Mouse (Mus musculus) embryonic facial prominence, embryonic 13.5 days (tissue): ENCODE results near the gene Dnah17. TPM values are rescaled to one million over a fixed set of nuclear protein-coding genes. Genes with fewer than 3 reads are reported as not detected.
A peak's percentile ranks its signal among the peaks of the same experiment; 100 is the strongest.

Experiments used
- ATAC-seq: fragments of 200-750 bp; cut with Nextera tagmentation; 2 replicates; pipeline ENCODE4 v1.8.0; 2017; ENCODE audit warnings: low read depth; ENCODE audit not compliant: insufficient number of reproducible peaks, insufficient read depth, low FRiP score, low TSS enrichment
- H3K27ac ChIP-seq: fragments of 300-500 bp; sonication (generic); 2 replicates; pipeline ENCODE4 v1.5.1; 2015; ENCODE audit warnings: moderate library complexity, mild to moderate bottlenecking, inconsistent platforms
- H3K27me3 ChIP-seq: fragments of 300-500 bp; sonication (generic); 2 replicates; pipeline ENCODE4 v1.6.1; 2015; ENCODE audit warnings: mild to moderate bottlenecking, inconsistent platforms
- H3K36me3 ChIP-seq: fragments of 300-500 bp; sonication (generic); 2 replicates; pipeline ENCODE4 v1.6.1; 2015; ENCODE audit warnings: mild to moderate bottlenecking, inconsistent platforms
- H3K4me1 ChIP-seq: fragments of 300-500 bp; sonication (generic); 2 replicates; pipeline ENCODE4 v1.6.1; 2015; ENCODE audit warnings: inconsistent platforms
- H3K4me2 ChIP-seq: fragments of 300-500 bp; sonication (generic); 2 replicates; pipeline ENCODE4 v1.6.1; 2015; ENCODE audit warnings: moderate library complexity, mild to moderate bottlenecking, inconsistent platforms
- H3K4me3 ChIP-seq: fragments of 300-500 bp; sonication (generic); 2 replicates; pipeline ENCODE4 v1.5.1; 2015; ENCODE audit warnings: mild to moderate bottlenecking, inconsistent platforms
- H3K9ac ChIP-seq: fragments of 300-500 bp; sonication (generic); 2 replicates; pipeline ENCODE4 v1.6.1; 2015; ENCODE audit warnings: mild to moderate bottlenecking, inconsistent platforms
- H3K9me3 ChIP-seq: fragments of 300-500 bp; sonication (generic); 2 replicates; pipeline ENCODE4 v1.6.1; 2016; ENCODE audit warnings: inconsistent platforms
- WGBS: fragments of 180-500 bp; shearing (Covaris S2); methylation state at CpG from one replicate; pipeline ENCODE4 v1.1.7; 2015; ENCODE audit warnings: mixed read lengths; 5-methylcytosine and 5-hydroxymethylcytosine counted together
- polyA plus RNA-seq: library from polyadenylated mRNA; unstranded; fragments of >200 nt; fragmentation: Nextera tagmentation; extraction: Ambion mirVana; gene quantifications from 2 replicates; pipeline ENCODE4 v1.2.1, GENCODE M21; 2015

Dnah17 gene
- 0.20 and 0.29 TPM in 2 replicates for polyA plus RNA-seq

DNA sequence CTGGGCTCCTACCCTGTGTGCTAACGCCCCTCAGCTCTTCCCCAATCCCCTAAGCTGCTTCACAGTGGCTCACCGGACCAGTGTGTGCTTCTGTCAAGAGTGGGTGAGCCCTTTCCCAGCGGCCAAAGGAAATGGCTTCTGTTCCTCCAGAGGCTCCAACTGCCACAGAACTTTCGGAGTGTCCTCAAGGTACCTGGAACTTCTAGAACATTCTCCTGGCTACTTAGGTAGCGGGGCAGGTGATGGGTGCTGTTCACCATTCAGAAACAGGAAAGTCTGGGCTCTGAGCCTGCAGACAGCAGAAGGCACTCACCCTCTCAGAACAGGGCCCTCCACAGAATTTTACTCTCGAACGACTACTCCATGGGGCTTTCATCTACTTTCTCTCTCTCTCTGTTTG is at the start of gene Dnah17:
Gene Dnah17 (minus strand): TSS at position 101 of the 400 bp plus-strand sequence.
- Histone ChIP-seq H3K4me2 (no peak within 1 kb of the TSS), H3K27ac (no peak within 1 kb of the TSS), H3K4me3 (no peak within 1 kb of the TSS), H3K9me3 (no peaks in the 10 kb centered on the region), H3K4me1 (peaks cover 10% of the 10 kb centered on the region), H3K9ac (no peak within 1 kb of the TSS), H3K36me3 (no peaks in the 10 kb centered on the region), H3K27me3 (no peaks in the 10 kb centered on the region)
- WGBS = 90% methylated on average over 7 of the region's 7 CpGs
- ATAC-seq = no peak

DNA sequence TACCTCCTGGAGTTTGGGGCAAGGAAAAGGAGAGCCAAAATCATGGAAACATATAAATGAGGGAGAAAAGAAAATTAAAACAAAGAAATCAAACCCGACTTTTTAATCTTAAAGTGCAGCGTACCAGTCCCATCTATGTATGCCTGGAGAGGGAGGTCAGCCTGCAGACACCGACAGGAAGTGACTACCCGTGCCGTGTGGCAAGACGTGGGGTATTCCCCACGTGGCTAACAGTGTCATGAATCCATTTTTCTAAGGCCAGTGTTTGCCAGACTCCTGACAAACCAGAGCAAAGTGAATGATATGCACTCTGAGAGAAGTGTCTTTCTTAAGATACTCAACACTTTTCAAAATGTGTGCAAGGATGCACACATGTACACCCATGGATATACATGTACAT is 49.8 kb upstream of the Dnah17 start:
- peaks cover 89% of the 10 kb centered on the region for H3K36me3 ChIP-seq
- no peak overlapping the region for H3K9ac ChIP-seq
- no peak for ATAC-seq
- no peak overlapping the region for H3K4me3 ChIP-seq
- no peak overlapping the region for H3K27ac ChIP-seq
- WGBS = 84% methylated on average over 7 of the region's 7 CpGs
- H3K9me3 ChIP-seq = no peaks in the 10 kb centered on the region
- no peaks in the 10 kb centered on the region for H3K27me3 ChIP-seq
- H3K4me2 ChIP-seq = no peak overlapping the region
- 0 out of 2 replicates have a peak, but pooled peaks cover 2% of the 10 kb centered on the region for H3K4me1 ChIP-seq

DNA sequence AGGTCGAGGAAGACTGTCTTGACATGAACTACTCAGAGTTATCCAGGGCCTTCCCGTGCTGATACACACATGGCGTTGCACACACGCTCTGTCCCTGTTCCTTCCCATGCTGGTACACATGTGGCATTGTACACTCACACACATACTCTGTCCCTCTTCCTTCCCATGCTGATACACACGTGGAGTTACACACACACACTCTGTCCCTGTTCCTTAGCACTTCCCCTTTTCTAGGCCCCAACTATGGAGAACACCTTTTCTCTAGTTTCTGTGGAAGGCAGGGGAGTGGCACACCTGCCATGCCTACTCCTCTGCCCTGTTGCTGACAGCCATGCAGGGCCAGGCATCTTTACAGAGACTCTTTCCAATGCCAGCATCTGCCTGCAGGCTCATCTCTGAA is 47.8 kb upstream of the Dnah17 start:
- Histone ChIP-seq H3K36me3 (peaks cover 83% of the 10 kb centered on the region), H3K9ac (no peak overlapping the region), H3K27me3 (no peaks in the 10 kb centered on the region), H3K27ac (no peak overlapping the region), H3K4me1 (0 out of 2 replicates have a peak, but pooled peaks cover 2% of the 10 kb centered on the region), H3K4me3 (no peak overlapping the region), H3K4me2 (no peak overlapping the region), H3K9me3 (no peaks in the 10 kb centered on the region)
- WGBS = 91% methylated on average over 5 of the region's 5 CpGs
- ATAC-seq = no peak

DNA sequence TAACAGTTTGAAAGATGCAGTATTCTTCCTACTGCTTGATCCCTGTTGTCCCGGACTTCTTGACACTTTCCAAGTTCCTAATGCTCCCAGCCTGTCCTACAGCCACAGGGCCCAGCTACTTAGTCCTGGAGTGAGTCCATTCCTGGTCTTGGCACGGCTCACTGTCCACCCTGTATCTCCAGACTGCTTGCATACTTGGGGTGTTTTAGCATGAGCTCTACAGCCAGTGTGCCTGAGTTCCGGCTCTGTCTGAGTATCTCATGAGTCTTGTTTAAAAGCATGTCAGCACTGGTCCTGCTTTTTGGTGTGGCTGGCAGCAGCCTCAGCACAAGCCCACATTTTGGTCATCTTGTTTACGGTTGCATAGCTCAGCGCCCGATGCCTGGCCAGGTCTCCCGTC is 44.3 kb upstream of the Dnah17 start:
- Histone ChIP-seq H3K27me3 (no peaks in the 10 kb centered on the region), H3K4me1 (0 out of 2 replicates have a peak, but pooled peaks cover 2% of the 10 kb centered on the region), H3K4me2 (no peak overlapping the region), H3K9me3 (no peaks in the 10 kb centered on the region), H3K4me3 (no peak overlapping the region), H3K27ac (no peak overlapping the region), H3K9ac (no peak overlapping the region), H3K36me3 (peaks cover 62% of the 10 kb centered on the region)
- ATAC-seq = no peak
- whole genome bisulfite sequencing = 83% methylated on average over 7 of the region's 7 CpGs

DNA sequence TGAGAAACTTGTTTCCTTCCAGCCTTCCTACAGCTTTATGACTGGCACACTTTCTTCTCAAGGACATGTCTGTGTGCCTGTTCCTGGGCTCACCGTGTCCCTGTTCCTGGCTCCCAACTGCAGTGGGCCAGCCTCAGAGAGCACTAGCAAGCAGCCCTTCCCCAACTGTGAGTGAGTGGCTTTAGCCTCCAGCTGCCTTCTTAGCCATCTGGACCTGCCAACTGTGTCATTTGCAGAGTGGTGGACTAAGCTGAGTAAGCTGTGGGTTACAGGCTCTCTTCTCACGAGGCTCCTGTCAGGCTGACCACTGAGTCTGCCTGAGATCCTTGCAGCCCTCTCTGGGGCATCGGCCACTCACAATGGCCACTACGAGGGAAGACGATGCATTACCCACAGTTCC is 42.3 kb upstream of the Dnah17 start:
- no peak for ATAC-seq
- Histone ChIP-seq H3K4me1 (no peaks in the 10 kb centered on the region), H3K36me3 (peaks cover 57% of the 10 kb centered on the region)

DNA sequence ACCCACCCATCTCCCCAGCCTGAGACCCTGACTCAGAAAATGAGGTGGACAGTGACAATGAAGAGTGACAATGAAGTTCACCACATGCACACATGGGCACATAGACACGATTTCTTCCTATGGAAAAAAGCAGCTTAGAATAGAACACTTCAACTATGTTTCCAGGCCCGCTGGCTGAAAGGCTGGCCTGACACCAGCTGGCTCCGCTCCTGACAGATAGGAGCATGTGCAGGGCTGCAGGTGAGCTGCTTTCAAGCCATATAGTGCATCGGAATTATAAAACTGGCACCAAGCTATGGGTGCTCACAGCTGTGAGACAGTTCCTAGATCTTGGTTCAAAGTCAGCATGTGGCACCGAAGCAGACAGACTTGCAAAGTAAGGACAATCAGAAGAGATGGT is 39.9 kb upstream of the Dnah17 start:
- Histone ChIP-seq H3K4me1 (peaks cover 17% of the 10 kb centered on the region), H3K9ac (no peak overlapping the region), H3K4me3 (no peak overlapping the region), H3K4me2 (no peak overlapping the region), H3K27me3 (no peaks in the 10 kb centered on the region), H3K9me3 (no peaks in the 10 kb centered on the region), H3K36me3 (peaks cover 59% of the 10 kb centered on the region), H3K27ac (no peak overlapping the region)
- 94% methylated on average over 5 of the region's 5 CpGs for WGBS
- ATAC-seq = no peak

More for the DNA sequence above, 42.3 kb upstream of the Dnah17 start:
- Histone ChIP-seq H3K9ac (no peak overlapping the region), H3K27me3 (no peaks in the 10 kb centered on the region), H3K4me3 (no peak overlapping the region), H3K27ac (no peak overlapping the region), H3K4me2 (no peak overlapping the region), H3K9me3 (no peaks in the 10 kb centered on the region)
- 87% methylated on average over 5 of the region's 5 CpGs for WGBS

DNA sequence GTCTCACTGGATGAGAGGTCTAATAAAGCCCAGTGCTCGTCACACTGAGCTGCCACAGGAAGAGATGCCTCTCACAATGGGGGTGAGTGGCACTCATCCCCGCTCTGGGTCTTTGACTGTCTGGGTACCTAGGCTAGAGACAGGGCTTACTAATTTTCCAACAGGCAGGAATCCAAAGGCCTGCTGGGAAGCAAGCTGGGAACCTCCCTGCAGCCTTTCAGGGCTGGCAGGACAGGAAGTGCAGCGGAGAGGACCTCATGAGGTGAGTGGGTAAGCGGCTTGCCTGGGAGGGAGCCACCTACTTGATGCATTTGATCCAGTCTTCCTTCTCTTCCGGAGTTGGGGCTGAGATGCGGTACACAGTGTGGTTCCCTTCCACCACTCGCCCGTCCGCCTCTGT is 38.3 kb upstream of the Dnah17 start:
- no peaks in the 10 kb centered on the region for H3K27me3 ChIP-seq
- H3K9ac ChIP-seq = no peak overlapping the region
- peaks cover 24% of the 10 kb centered on the region for H3K4me1 ChIP-seq
- H3K4me3 ChIP-seq = no peak overlapping the region
- no peak for ATAC-seq
- no peak overlapping the region for H3K4me2 ChIP-seq
- H3K36me3 ChIP-seq = peaks cover 67% of the 10 kb centered on the region
- no peaks in the 10 kb centered on the region for H3K9me3 ChIP-seq
- WGBS = 68% methylated on average over 9 of the region's 9 CpGs
- peak overlapping the region; percentile 22; the same call in 1 of the 2 replicates for H3K27ac ChIP-seq

DNA sequence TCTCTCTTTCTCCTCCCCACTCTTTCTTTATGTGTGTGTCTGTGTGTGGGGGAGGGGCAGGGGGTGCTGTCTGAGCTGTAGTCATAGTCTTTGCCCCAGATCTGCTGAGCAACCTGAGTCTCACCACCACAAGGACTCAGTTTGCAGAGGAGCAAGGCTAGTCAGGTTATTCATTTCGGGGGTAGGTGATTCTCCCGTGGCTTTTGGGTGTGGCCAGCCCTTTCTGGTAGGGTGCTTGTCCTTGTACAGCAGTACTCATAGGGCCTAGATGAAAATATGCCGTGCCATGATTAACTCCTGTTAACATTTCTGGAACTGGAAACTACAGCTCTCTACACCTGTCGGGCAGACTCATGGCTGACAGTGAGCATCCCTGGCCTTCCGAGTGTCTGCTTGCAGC is 36.2 kb upstream of the Dnah17 start:
- H3K4me1 ChIP-seq = peaks cover 24% of the 10 kb centered on the region
- no peak for ATAC-seq
- H3K27ac ChIP-seq = no peak overlapping the region
- no peaks in the 10 kb centered on the region for H3K9me3 ChIP-seq
- H3K36me3 ChIP-seq = peaks cover 74% of the 10 kb centered on the region
- no peak overlapping the region for H3K9ac ChIP-seq
- 87% methylated on average over 5 of the region's 5 CpGs for WGBS
- H3K4me2 ChIP-seq = no peak overlapping the region
- H3K4me3 ChIP-seq = no peak overlapping the region
- H3K27me3 ChIP-seq = no peaks in the 10 kb centered on the region

DNA sequence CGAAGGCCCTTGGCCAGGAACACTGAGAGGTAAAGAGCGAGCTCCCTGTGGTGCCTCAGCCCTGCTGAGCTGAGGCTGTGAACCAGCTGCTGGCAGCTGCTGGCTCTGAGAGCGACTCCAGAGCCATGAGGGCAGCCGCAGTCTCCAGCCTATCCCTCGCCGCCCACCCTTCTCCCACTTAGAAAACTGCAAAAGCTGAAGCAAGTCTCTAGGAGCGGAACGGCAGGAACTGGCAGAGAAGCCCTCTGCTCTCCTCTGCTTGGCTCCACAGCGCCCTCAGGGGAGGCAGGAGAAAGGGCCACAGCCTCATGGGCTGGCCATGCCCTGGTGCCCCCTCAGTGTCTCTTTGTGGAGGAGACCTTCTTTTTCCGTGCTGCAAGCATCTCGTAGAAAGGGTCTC is 35.2 kb upstream of the Dnah17 start:
- H3K4me3 ChIP-seq = no peak overlapping the region
- H3K9ac ChIP-seq = 0 out of 2 replicates have a peak overlapping the region, but pooled peaks have one; percentile 49
- no peak overlapping the region for H3K4me2 ChIP-seq
- H3K4me1 ChIP-seq = peaks cover 28% of the 10 kb centered on the region
- no peaks in the 10 kb centered on the region for H3K27me3 ChIP-seq
- H3K36me3 ChIP-seq = peaks cover 69% of the 10 kb centered on the region
- 55% methylated on average over 11 of the region's 11 CpGs for WGBS
- peak overlapping the region; percentile 60 for H3K27ac ChIP-seq
- no peak for ATAC-seq
- no peaks in the 10 kb centered on the region for H3K9me3 ChIP-seq

DNA sequence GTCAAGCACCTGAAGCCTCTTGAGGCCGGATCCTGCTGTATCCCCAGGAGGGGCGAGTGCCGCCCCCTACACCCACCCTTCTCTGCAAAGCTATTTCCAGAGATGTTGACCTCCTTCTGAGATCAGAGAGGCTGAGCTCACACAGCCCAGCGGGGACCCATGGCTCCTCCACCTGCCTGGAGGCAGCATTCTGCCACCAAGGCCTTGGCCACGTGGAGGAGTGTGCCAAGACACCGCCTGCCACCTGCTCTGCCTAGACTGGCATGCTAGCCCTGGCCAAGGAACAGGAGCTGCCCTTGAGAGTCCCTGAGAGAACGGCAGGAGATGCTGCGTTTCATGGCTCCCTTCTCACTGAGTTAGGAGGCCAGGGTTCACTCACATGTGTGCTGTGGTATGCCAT is 34.1 kb upstream of the Dnah17 start:
- Histone ChIP-seq H3K9me3 (no peaks in the 10 kb centered on the region), H3K4me1 (peaks cover 28% of the 10 kb centered on the region), H3K9ac (no peak overlapping the region), H3K4me3 (no peak overlapping the region), H3K36me3 (peaks cover 64% of the 10 kb centered on the region), H3K4me2 (no peak overlapping the region), H3K27ac (no peak overlapping the region), H3K27me3 (no peaks in the 10 kb centered on the region)
- WGBS = 76% methylated on average over 8 of the region's 8 CpGs
- no peak for ATAC-seq

DNA sequence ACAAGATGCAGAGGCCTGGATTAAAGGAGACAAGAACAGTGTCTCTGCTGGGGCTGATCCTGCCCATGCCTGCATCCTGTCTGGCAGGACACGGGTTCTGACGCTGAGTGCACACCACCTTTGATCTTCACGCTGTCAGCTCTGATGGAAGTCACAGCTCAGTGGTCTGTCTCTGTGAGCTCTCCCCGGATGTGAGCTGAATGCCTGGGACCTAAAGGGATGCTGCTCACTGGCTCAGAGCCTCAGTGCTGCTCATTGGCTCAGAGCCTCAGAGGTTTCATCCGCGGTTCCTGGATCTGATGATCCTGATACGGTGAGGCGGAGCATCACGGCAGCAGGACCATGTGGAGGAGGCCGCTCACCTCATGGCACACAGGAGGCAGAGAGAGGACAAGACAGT is 31.8 kb upstream of the Dnah17 start:
- ATAC-seq = no peak
- H3K4me3 ChIP-seq = no peak overlapping the region
- H3K27me3 ChIP-seq = no peaks in the 10 kb centered on the region
- peaks cover 46% of the 10 kb centered on the region for H3K4me1 ChIP-seq
- H3K27ac ChIP-seq = no peak overlapping the region
- 61% methylated on average over 10 of the region's 10 CpGs for WGBS
- H3K9ac ChIP-seq = no peak overlapping the region
- H3K9me3 ChIP-seq = no peaks in the 10 kb centered on the region
- peaks cover 45% of the 10 kb centered on the region for H3K36me3 ChIP-seq
- no peak overlapping the region for H3K4me2 ChIP-seq

DNA sequence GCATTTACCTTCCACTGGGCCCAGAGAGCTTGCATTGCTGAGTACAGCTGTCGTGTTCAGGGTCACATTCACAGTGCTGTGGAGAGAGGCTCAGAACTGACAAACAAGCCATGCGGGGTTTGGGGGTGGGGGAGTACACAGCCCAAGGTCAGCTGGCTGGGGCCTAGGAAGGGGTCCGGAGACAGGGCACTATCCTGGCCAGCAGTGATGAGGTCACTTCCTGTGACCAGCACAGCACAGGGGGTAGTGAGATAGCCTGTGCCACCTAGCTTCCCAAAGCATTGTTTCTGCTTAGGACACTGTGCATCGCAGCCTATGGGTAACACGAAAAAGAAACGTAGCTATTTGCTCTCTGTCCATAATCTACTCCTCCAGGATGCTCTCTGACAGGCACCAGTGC is 30.8 kb upstream of the Dnah17 start:
- Histone ChIP-seq H3K9ac (no peak overlapping the region), H3K4me3 (no peak overlapping the region), H3K4me1 (peaks cover 43% of the 10 kb centered on the region), H3K36me3 (peaks cover 35% of the 10 kb centered on the region), H3K27ac (peak overlapping the region; percentile 22; the same call in 1 of the 2 replicates), H3K9me3 (no peaks in the 10 kb centered on the region), H3K4me2 (no peak overlapping the region), H3K27me3 (no peaks in the 10 kb centered on the region)
- ATAC-seq = no peak
- WGBS = 73% methylated on average over 6 of the region's 6 CpGs
